Mouse (Mus musculus) cerebellum, adult 18-20 months (tissue): ENCODE data around the gene Rnf150.

Source experiments
- DNase-seq, 2 experiments: peaks; one replicate each; pipeline ENCODE4 v3.0.0; 2021

The Rnf150 gene

GRCm38 (mm10) chr8:82945867-82946266 is 82.7 kb downstream of the Rnf150 start:
- DNase-seq, result no peak

GRCm38 (mm10) chr8:82946658-82947057 is 83.5 kb downstream of the Rnf150 start:
- DNase-seq, result no peak

GRCm38 (mm10) chr8:82955162-82955754 is 92.1 kb downstream of the Rnf150 start:
- peak; percentile 40 to 44 for DNase-seq

GRCm38 (mm10) chr8:82959491-82959890 is 96.3 kb downstream of the Rnf150 start:
- no peak for DNase-seq

- no peak for DNase-seq
These were observed 96.9 kb downstream of the Rnf150 start for GRCm38 (mm10) chr8:82959980-82960610.

- DNase-seq, result no peak
These were observed 101.4 kb downstream of the Rnf150 start for GRCm38 (mm10) chr8:82964537-82964936.

- DNase-seq, result no peak
These were observed 104.9 kb downstream of the Rnf150 start for GRCm38 (mm10) chr8:82967879-82968678.

- DNase-seq, result no peak
These were observed 106.8 kb downstream of the Rnf150 start for GRCm38 (mm10) chr8:82969967-82970366.

- no peak for DNase-seq
These were observed 109.7 kb downstream of the Rnf150 start for GRCm38 (mm10) chr8:82972812-82973211.

GRCm38 (mm10) chr8:82973331-82973730 is 110.2 kb downstream of the Rnf150 start:
- no peak for DNase-seq

GRCm38 (mm10) chr8:82981244-82981855 is 118.2 kb downstream of the Rnf150 start:
- DNase-seq, result no peak

- DNase-seq, result no peak
These were observed 119.7 kb downstream of the Rnf150 start for GRCm38 (mm10) chr8:82982873-82983272.

GRCm38 (mm10) chr8:82983301-82983700 is 120.1 kb downstream of the Rnf150 start:
- DNase-seq, result no peak

- DNase-seq, result no peak
These were observed 128.9 kb downstream of the Rnf150 start for GRCm38 (mm10) chr8:82992093-82992492.

- DNase-seq, result no peak
These were observed 132.7 kb downstream of the Rnf150 start for GRCm38 (mm10) chr8:82995727-82996438.

GRCm38 (mm10) chr8:82996843-82997242 is 133.7 kb downstream of the Rnf150 start:
- DNase-seq, result no peak

- no peak for DNase-seq
These were observed 135.6 kb downstream of the Rnf150 start for GRCm38 (mm10) chr8:82998778-82999177.

GRCm38 (mm10) chr8:83003187-83003586 is 140.0 kb downstream of the Rnf150 start:
- no peak for DNase-seq

GRCm38 (mm10) chr8:83009481-83009880 is 146.3 kb downstream of the Rnf150 start:
- no peak for DNase-seq

- no peak for DNase-seq
These were observed 148.1 kb downstream of the Rnf150 start for GRCm38 (mm10) chr8:83011286-83011685.

- DNase-seq, result no peak
These were observed 148.6 kb downstream of the Rnf150 start for GRCm38 (mm10) chr8:83011758-83012157.

- no peak for DNase-seq
These were observed 165.1 kb downstream of the Rnf150 start for GRCm38 (mm10) chr8:83028211-83028610.

- no peak for DNase-seq
These were observed 169.6 kb downstream of the Rnf150 start for GRCm38 (mm10) chr8:83032800-83033199.
